Mouse (Mus musculus) intestine, embryonic 15.5 days (tissue): ENCODE results near the gene Mdm4. TPM values are rescaled to one million over a fixed set of nuclear protein-coding genes. Genes with fewer than 3 reads are reported as not detected.
"Not testable (repeated sequence)": the region's sequence is repeated elsewhere in the genome, so short reads cannot be mapped to it uniquely, and the experiment has no call there.

Experiments
- ATAC-seq: fragments of 200-750 bp; cut with Nextera tagmentation; 2 replicates; pipeline ENCODE4 v1.8.0; 2017; ENCODE audit warnings: moderate TSS enrichment, moderate library complexity
- H3K27ac ChIP-seq: fragments of 300-500 bp; sonication (generic); 2 replicates; pipeline ENCODE4 v1.5.1; 2015; ENCODE audit warnings: mild to moderate bottlenecking, inconsistent platforms
- H3K27me3 ChIP-seq: fragments of 300-500 bp; sonication (generic); replicated peaks from 2 replicates; pipeline ENCODE4 v1.6.1; 2015; ENCODE audit warnings: inconsistent platforms
- H3K36me3 ChIP-seq: fragments of 300-500 bp; sonication (generic); 2 replicates; pipeline ENCODE4 v1.6.1; 2015; ENCODE audit warnings: inconsistent platforms
- H3K4me1 ChIP-seq: fragments of 300-500 bp; sonication (generic); replicated peaks from 2 replicates; pipeline ENCODE4 v1.6.1; 2015; ENCODE audit warnings: inconsistent platforms
- H3K4me2 ChIP-seq: fragments of 300-500 bp; sonication (generic); replicated peaks from 2 replicates; pipeline ENCODE4 v1.6.1; 2015; ENCODE audit warnings: mild to moderate bottlenecking, inconsistent platforms
- H3K4me3 ChIP-seq: fragments of 300-500 bp; sonication (generic); replicated peaks from 2 replicates; pipeline ENCODE4 v1.5.1; 2015; ENCODE audit warnings: inconsistent platforms
- H3K9ac ChIP-seq: fragments of 300-500 bp; sonication (generic); 2 replicates; pipeline ENCODE4 v1.6.1; 2015; ENCODE audit warnings: inconsistent platforms
- H3K9me3 ChIP-seq: fragments of 300-500 bp; sonication (generic); 2 replicates; pipeline ENCODE4 v1.6.1; 2016; ENCODE audit warnings: inconsistent platforms
- WGBS: fragments of 180-500 bp; shearing (Covaris S2); methylation state at CpG from one replicate; pipeline ENCODE4 v1.1.7; 2015; 5-methylcytosine and 5-hydroxymethylcytosine counted together
- polyA plus RNA-seq: library from polyadenylated mRNA; unstranded; fragments of >200 nt; fragmentation: Nextera tagmentation; extraction: Ambion mirVana; gene quantifications from 2 replicates; pipeline ENCODE4 v1.2.1, GENCODE M21; 2015

Gene Mdm4
- polyA plus RNA-seq, 1 experiment from 2014 or later: 27.1 TPM

DNA sequence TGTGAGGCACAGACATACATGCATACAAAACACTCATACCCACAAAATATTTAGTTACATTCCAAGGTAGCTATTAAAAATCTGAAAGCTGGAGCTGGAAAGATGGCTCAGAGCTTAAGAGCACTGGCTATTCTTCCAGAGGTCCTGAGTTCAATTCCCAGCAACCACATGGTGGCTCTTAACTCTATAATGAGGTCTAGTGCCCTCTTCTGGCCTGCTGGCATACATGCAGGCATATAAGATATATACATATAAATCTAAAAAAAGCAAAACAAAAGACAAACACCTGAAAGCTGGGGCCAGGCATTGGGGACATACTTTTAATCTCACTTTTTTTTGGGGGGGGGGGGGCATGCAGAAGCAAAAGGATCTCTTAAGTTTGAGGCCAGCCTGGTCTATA lies 17.0 kb downstream of the Mdm4 start:
- Histone ChIP-seq H3K4me2 (no peak overlapping the region), H3K27me3 (no peaks in the 10 kb centered on the region), H3K4me3 (no peak overlapping the region), H3K27ac (no peak overlapping the region), H3K9ac (no peak overlapping the region), H3K36me3 (peaks cover 14% of the 10 kb centered on the region), H3K4me1 (no peaks in the 10 kb centered on the region), H3K9me3 (no peaks in the 10 kb centered on the region)
- no peak for ATAC-seq

DNA sequence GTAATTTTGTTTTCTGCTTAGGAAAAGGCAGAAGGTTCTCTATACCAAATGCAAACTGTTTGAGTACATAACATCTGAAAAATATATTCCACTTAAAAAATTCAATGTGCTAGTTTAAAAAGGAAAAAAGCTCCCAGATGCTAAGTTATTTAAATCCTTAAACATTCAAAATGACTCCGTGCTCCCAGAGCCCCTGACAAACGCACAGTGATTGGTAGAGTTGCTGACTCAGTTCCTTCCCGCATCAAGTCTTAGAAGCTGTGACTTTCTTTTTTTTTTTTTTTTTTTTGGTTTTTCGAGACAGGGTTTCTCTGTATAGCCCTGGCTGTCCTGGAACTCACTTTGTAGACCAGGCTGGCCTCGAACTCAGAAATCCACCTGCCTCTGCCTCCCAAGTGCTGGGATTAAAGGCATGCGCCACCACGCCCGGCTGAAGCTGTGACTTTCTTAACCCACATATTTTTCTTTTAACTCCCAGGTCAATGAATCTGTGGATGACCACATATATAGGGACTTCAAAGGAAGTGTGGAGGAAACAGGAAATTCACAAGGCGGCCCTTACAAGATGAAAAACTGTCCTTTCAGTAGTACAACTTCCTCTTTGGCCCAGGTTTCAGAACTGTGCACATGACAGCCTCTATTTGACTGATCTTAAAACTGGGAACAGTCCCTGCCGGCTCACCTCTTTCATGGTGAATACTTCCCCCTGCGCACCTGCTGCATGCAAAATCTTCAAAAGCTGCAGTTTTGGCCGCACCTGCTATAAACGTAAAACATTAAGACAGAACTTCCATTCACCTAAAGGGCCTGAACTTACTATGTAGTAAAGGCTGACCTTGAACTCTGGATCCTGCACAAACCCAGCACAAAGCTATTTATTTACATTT lies 18.2 kb downstream of the Mdm4 start:
- no peak overlapping the region for H3K27ac ChIP-seq
- no peaks in the 10 kb centered on the region for H3K27me3 ChIP-seq
- no peak overlapping the region for H3K4me2 ChIP-seq
- ATAC-seq: no peak
- 84% methylated on average over 12 of the region's 13 CpGs for WGBS
- no peak overlapping the region for H3K4me3 ChIP-seq
- H3K9me3 ChIP-seq: no peaks in the 10 kb centered on the region
- peaks cover 15% of the 10 kb centered on the region for H3K36me3 ChIP-seq
- no peak overlapping the region for H3K9ac ChIP-seq
- H3K4me1 ChIP-seq: no peaks in the 10 kb centered on the region

DNA sequence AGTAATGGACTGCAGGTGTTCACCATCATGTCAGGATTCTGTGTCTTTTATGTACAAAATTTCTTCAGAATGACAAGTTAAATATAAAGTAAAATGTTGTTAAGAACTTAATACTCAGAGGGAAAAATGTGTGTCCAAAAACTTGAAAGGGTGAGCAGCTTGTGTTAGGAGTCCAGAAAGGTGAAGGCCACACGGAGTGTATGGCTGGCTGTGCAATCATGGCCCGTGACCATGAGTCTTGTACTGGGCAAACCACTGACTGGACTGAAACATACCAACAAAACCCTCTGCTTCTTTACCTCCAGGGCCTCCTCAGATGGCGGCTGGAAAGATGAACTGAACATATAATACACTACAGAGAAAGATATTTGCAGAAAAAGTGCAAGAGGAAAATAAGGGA lies 23.8 kb downstream of the Mdm4 start:
- H3K4me3 ChIP-seq: no peak overlapping the region
- WGBS: 96% methylated on average over 3 of the region's 3 CpGs
- no peak overlapping the region for H3K9ac ChIP-seq
- no peak overlapping the region for H3K27ac ChIP-seq
- no peak for ATAC-seq
- H3K36me3 ChIP-seq: peaks cover 24% of the 10 kb centered on the region
- H3K4me2 ChIP-seq: no peak overlapping the region
- H3K27me3 ChIP-seq: no peaks in the 10 kb centered on the region
- H3K4me1 ChIP-seq: no peaks in the 10 kb centered on the region
- no peaks in the 10 kb centered on the region for H3K9me3 ChIP-seq

DNA sequence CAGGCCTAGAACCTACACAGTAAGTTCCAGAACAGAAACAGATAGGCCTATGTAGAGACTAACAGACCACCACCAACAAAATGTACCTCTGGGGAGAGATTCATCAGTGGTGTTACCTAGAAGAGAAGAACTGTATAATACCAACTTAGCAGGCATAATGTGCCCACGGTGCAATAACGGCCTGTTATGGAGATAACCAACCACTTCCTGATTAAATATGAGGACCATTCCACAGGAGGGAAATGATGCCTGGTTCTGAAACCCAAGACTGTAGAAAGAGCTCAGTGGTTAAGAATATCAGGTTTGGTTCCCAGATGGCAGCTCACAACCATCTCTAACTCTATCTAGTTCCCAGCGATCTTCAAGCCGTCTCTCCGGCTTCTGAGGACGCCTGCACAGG lies 30.0 kb downstream of the Mdm4 start:
- Histone ChIP-seq H3K27ac (no peak overlapping the region), H3K9ac (no peak overlapping the region), H3K27me3 (no peaks in the 10 kb centered on the region), H3K9me3 (no peaks in the 10 kb centered on the region), H3K36me3 (peaks cover 37% of the 10 kb centered on the region), H3K4me3 (no peak overlapping the region), H3K4me2 (no peak overlapping the region), H3K4me1 (no peaks in the 10 kb centered on the region)
- no peak for ATAC-seq
- WGBS: 92% methylated on average over 6 of the region's 6 CpGs

DNA sequence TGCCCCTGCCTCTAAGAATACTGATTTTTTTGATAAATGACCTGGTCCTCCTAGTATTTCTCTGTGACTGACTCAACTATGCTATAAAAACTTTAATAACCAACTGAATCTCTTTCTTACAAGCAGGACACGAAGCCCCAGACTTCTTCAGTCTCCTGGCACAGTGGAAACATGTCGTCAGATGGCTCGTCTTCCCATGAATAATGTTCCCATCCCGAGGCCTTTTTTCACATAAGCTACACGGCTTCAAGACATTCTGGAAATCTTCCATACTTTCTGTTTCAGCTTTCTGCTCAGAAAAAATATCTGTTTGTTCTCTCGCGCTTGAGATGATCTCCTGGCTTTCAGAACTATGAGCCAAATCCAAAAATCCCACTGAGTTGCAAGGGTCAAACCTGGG lies 38.8 kb downstream of the Mdm4 start:
- no peak for ATAC-seq
- no peak overlapping the region for H3K4me3 ChIP-seq
- peaks cover 26% of the 10 kb centered on the region for H3K36me3 ChIP-seq
- 84% methylated on average over 7 of the region's 7 CpGs for WGBS
- no peaks in the 10 kb centered on the region for H3K9me3 ChIP-seq
- no peak overlapping the region for H3K27ac ChIP-seq
- H3K27me3 ChIP-seq: no peaks in the 10 kb centered on the region
- H3K4me1 ChIP-seq: no peaks in the 10 kb centered on the region
- H3K4me2 ChIP-seq: no peak overlapping the region
- H3K9ac ChIP-seq: no peak overlapping the region

DNA sequence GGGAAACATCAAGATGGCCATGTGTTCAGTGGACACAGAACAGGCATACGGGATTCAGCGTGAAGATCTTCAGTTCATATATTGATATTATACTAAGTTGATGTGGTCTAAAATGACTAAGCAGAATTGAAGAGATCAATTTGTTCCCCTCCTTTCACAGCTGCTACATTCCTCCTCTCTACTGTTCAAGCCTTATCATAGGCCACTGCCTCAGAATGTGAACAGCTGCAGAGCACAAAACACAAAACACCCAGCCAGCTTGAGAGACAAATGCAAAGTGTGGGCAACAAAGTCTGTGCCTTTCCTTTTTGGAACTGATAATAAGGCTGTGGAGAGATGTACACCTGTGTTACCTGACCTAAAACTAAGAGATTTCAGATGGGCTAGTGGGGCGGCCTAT lies 39.6 kb downstream of the Mdm4 start:
- Histone ChIP-seq H3K36me3 (peaks cover 24% of the 10 kb centered on the region; the same call in 1 of the 2 replicates), H3K27me3 (no peaks in the 10 kb centered on the region), H3K9ac (no peak overlapping the region), H3K27ac (no peak overlapping the region), H3K4me2 (no peak overlapping the region), H3K4me3 (no peak overlapping the region), H3K9me3 (no peaks in the 10 kb centered on the region), H3K4me1 (no peaks in the 10 kb centered on the region)
- 95% methylated on average over 3 of the region's 3 CpGs for WGBS
- no peak for ATAC-seq

DNA sequence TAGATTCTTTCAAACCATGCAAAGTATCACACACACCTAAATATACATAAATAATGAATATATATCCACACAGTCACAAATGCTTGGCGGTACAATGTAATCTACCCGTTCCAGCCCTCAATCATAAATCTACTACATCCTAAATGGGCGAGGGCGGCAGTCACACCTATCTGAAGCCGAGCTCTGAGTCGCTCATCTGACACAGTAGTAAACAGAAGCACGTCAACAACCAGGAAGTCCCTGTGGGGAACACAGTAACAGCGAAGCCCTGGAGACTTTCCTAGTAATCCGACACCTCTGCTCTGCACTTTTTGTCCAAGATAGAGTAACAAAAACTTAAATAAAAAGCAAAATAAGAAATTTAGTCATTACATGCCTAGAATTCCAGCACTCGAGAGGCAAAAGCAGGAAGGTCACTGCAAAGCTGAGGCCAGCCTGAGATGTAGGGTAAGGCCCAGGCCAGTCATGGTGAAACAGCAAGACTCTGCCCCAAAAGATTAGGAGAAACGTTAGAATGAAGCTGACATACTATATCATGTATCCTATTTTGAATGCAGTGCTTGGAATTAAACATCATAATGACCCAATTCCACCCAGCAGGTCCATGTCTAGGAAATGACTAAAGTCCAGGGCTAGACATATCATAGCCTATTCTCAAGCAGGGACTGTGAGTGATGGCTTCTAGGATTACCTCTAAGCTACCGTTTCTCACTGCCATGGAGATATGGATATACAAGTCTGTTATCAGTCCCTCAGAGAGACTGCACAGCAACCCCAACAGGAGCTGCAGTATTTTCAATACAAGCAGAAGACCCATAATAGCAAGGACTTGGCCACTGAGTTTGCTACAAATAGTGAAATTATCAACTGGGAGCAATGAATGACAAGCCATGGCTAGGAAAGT lies 41.6 kb downstream of the Mdm4 start:
- H3K9ac ChIP-seq, H3K9me3 ChIP-seq, H3K4me2 ChIP-seq, H3K4me3 ChIP-seq, ATAC-seq, H3K4me1 ChIP-seq, H3K27ac ChIP-seq, H3K27me3 ChIP-seq: not testable (repeated sequence)
- peaks cover 33% of the 10 kb centered on the region; the same call in 1 of the 2 replicates for H3K36me3 ChIP-seq
- 64% methylated on average over 12 of the region's 12 CpGs for WGBS

DNA sequence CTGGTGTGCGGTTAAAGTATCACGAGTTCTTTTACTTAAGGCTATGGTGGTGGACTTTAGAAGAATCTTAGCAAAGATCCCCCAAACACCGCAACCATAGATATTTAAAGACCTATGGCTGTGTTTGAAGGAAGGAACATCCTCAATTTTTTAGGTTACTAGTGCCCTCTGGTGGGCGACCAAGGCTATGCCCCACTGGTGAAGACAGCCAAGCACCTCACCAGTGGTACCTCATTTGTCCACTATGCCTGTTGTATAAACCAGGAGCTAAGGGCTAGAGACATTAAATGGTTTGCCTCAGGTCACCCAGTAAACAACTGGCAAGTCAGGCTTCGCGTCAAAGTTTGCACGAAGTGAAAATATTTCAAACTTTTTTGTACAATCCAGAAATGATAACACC lies 47.6 kb downstream of the Mdm4 start:
- Histone ChIP-seq H3K4me1 (no peaks in the 10 kb centered on the region), H3K9ac (no peak overlapping the region), H3K4me3 (no peak overlapping the region), H3K9me3 (no peaks in the 10 kb centered on the region), H3K27ac (no peak overlapping the region), H3K4me2 (no peak overlapping the region), H3K36me3 (peaks cover 11% of the 10 kb centered on the region; the same call in 1 of the 2 replicates), H3K27me3 (no peaks in the 10 kb centered on the region)
- 57% methylated on average over 7 of the region's 7 CpGs for WGBS
- no peak for ATAC-seq

DNA sequence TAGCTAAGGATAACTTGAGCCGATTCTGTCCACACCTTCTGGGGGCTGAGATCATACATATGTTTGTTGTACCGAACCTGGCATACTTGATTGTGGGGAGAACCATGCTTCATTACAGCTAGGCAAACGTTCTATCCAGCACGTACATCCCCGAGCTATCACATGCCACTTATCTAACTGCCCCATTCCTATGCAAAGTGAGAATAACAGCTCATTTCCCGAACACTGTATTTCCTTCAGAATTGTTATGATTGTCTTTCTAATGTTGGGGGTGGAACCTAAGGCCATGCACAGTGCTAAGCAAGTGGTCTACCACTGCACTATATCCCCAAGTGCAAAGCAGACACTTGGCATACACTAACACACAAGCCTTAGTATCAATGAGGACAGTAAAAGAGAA lies 49.1 kb downstream of the Mdm4 start:
- no peak overlapping the region for H3K4me3 ChIP-seq
- H3K9me3 ChIP-seq: no peaks in the 10 kb centered on the region
- H3K4me2 ChIP-seq: no peak overlapping the region
- no peaks in the 10 kb centered on the region for H3K4me1 ChIP-seq
- no peak overlapping the region for H3K9ac ChIP-seq
- no peak for ATAC-seq
- H3K36me3 ChIP-seq: peaks cover 11% of the 10 kb centered on the region; the same call in 1 of the 2 replicates
- H3K27me3 ChIP-seq: no peaks in the 10 kb centered on the region
- 91% methylated on average over 6 of the region's 6 CpGs for WGBS
- H3K27ac ChIP-seq: no peak overlapping the region

DNA sequence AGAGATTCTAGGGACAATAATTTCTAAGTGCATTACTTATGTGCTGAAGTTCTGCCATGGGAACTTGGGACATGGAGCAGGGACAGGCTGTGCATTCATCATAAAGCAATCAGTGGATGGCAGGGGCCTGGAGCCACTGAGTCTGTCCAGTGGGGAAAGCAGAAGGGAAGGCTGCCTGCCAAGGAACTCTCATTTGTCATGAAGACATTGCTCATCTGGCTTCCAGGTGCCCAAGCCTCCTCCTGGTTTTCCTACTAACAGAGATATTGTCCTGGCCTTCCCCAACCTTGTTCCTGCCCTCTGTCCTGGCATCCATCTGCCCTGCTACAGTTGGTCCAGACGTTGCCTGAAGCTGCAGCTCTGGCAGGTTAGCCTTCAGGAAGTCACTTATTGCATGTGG lies 53.0 kb downstream of the Mdm4 start:
- Histone ChIP-seq H3K4me1 (no peaks in the 10 kb centered on the region), H3K27me3 (no peaks in the 10 kb centered on the region), H3K9me3 (no peaks in the 10 kb centered on the region), H3K27ac (no peak overlapping the region), H3K36me3 (no peaks in the 10 kb centered on the region), H3K9ac (no peak overlapping the region), H3K4me2 (no peak overlapping the region), H3K4me3 (no peak overlapping the region)
- 76% methylated on average over 1 of the region's 1 CpGs for whole genome bisulfite sequencing
- ATAC-seq: no peak

DNA sequence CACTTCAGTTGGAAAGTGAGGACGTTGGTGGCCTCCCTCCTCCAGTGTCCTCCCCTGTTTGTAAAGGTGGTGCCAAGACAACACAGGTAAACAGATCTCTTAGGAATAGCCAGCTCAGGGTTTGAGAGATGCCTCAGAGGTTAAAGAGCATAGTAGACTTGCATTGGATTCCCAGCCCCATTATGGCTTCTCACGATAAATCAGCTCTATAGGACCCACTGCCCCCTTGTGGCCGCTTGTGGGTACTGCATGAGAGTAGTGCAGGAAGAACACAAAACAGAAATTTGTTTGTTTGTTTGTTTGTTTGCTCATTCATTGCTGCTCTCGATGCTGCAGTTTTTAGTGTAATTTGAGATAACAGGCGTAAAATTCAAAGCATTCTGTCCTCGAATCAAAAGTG lies 61.7 kb downstream of the Mdm4 start:
- H3K36me3 ChIP-seq: no peaks in the 10 kb centered on the region
- no peak for ATAC-seq
- no peaks in the 10 kb centered on the region for H3K9me3 ChIP-seq
- no peaks in the 10 kb centered on the region for H3K27me3 ChIP-seq
- H3K4me3 ChIP-seq: no peak overlapping the region
- WGBS: 30% methylated on average over 6 of the region's 6 CpGs
- no peak overlapping the region for H3K9ac ChIP-seq
- H3K27ac ChIP-seq: no peak overlapping the region
- no peak overlapping the region for H3K4me2 ChIP-seq
- no peaks in the 10 kb centered on the region for H3K4me1 ChIP-seq

DNA sequence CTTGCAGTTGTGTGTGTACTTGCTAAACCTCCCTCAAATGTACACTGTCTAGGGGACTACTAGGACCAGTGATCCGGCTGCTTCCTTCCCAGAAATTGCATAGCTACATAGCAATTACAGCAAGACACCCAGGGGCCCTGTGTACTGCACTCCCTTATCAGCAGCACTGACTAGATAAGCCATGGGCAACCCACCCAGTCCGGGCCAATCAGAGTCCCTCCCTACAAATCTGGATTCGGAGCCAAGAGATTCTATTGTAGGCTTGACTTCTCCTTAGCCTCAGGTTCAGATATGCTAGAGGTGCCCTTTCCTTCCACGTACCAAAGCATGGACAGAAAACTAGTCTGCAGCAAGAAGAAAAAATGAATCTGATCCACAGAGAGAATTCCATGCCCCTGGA lies 65.7 kb downstream of the Mdm4 start:
- no peaks in the 10 kb centered on the region for H3K9me3 ChIP-seq
- H3K4me2 ChIP-seq: no peak overlapping the region
- no peak overlapping the region for H3K9ac ChIP-seq
- no peaks in the 10 kb centered on the region for H3K27me3 ChIP-seq
- no peak overlapping the region for H3K27ac ChIP-seq
- no peak for ATAC-seq
- 73% methylated on average over 4 of the region's 4 CpGs for WGBS
- H3K4me3 ChIP-seq: no peak overlapping the region
- H3K36me3 ChIP-seq: no peaks in the 10 kb centered on the region
- no peaks in the 10 kb centered on the region for H3K4me1 ChIP-seq
